Mouse (Mus musculus) MEL (cell line): ENCODE data around the gene Slc7a11.

Experiments
- BHLHE40 ChIP-seq: IDR thresholded peaks from 2 replicates; pipeline ENCODE4 v1.6.1; 2012; ENCODE audit warnings: low read depth, mild to moderate bottlenecking, inconsistent platforms, low read length, improper control_type of control experiment, borderline replicate concordance
- EP300 ChIP-seq, 2 experiments: IDR thresholded peaks; 2 replicates each; pipeline ENCODE4 v1.6.1; 2011; ENCODE audit warnings: improper control_type of control experiment in 2 of 2, low read length in 2 of 2, low read depth in 1 of 2, mild to moderate bottlenecking in 1 of 2
- TAL1 ChIP-seq: IDR thresholded peaks from 2 replicates; pipeline ENCODE4 v1.6.1; 2012; ENCODE audit warnings: mild to moderate bottlenecking, inconsistent platforms, low read length, moderate library complexity, mixed read lengths
- ZC3H11A ChIP-seq: IDR thresholded peaks from 2 replicates; pipeline ENCODE4 v1.6.1; 2012; ENCODE audit warnings: low read depth, mild to moderate bottlenecking, inconsistent platforms, low read length, improper control_type of control experiment

DNA sequence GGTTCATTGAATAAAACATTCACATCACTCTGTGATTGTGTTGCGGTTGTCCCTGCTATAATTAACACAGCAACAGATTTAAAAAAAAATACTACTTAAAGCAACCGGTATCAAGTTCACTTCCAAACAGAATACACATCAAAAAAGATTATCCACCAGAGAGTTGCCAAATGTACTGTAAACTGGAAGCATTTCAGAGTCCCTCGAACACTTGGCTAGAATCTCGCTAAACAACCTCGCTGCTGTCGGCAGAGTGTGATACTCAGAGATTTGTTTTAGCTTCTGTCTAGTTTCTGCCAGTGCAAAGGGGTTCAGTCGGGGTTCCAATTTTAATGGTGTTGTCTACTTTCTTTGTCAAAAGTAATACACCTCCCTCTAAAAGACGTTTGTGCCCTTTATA, 118.9 kb downstream of the Slc7a11 start:
- TF ChIP-seq EP300 (IDR thresholded peaks at IDR 0.05; ENCODE audit: low read depth in 1 of 2, low read length in 2 of 2): no peak
- no peak for TF ChIP-seq BHLHE40
- TF ChIP-seq TAL1: no peak
- TF ChIP-seq ZC3H11A: no peak
